Mouse (Mus musculus) stomach, postnatal 0 days (tissue): ENCODE results near the gene Fam234b.
A peak's percentile ranks its signal among the peaks of the same experiment; 100 is the strongest.

Experiments used
- CTCF ChIP-seq: IDR thresholded peaks from 2 replicates; pipeline ENCODE4 v1.5.1; 2016; ENCODE audit warnings: antibody characterized with exemption, low read depth, mild to moderate bottlenecking, moderate library complexity
- EP300 ChIP-seq: optimal IDR thresholded peaks from 2 replicates; pipeline ENCODE3; 2016; ENCODE audit warnings: antibody characterized with exemption

DNA sequence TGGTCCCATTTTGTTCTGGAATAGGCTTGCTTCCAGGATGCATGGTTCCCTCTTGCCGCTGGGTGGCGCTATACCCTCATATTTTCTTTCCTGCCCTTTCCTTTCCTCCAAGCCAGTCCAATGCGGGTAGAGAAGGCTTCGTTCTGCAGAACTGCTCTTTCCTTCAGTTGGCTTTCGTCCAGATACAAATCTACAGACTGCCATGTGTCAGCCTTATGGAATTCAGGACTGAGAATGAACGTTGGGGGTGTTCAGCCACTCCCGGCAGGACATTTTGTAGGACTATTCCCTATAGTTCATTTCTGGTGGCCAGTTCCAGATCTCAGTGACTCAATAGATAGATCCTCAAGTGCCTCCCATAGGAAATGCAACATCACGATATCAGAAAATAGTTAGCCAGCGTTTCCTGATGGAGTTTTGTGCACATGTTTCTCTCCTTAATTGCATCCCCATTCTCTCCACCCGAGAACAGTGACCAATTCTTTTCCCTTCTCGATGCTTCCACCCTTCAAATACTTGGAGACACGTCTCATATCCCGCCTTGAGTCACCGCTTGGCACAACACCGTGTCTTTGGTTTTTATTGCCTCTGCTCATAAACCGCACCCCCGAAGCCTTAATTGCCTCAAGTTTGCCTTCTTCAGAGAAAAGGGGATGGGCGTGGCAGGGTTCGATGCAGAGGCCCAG, 52.2 kb downstream of the Fam234b start:
- TF ChIP-seq CTCF (peak; percentile 98), EP300 (peak; percentile 27)
